Mouse (Mus musculus): ENCODE results near the gene Cox6b2. TPM values are rescaled to one million over a fixed set of nuclear protein-coding genes. Genes with fewer than 3 reads are reported as not detected.

Gene Cox6b2
- polyA plus RNA-seq, 3 experiments from 2014 or later: 0.86 to 1.4 TPM; not detected in 1

DNA sequence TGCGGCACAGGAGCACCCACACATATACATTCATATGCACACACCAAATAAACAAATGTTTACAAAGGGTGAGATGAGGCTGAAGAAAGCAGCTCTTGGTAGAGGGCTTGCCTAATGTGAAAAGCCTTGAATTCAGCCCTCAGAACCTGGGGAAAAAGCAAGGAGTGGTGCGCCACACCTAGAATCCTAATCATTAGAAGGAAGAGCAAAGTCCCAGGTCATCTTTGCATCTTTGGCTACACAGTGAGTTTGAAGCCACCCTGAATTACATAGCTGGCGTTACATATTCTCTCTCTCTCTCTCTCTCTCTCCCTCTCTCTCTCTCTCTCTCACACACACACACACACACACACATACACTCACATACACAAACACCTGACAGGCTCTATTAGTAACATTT, 33.6 kb downstream of the Cox6b2 start:
- ATAC-seq: no peak

GRCm38 (mm10) chr7:4716955-4717354, 35.9 kb downstream of the Cox6b2 start:
- no peak for ATAC-seq

DNA sequence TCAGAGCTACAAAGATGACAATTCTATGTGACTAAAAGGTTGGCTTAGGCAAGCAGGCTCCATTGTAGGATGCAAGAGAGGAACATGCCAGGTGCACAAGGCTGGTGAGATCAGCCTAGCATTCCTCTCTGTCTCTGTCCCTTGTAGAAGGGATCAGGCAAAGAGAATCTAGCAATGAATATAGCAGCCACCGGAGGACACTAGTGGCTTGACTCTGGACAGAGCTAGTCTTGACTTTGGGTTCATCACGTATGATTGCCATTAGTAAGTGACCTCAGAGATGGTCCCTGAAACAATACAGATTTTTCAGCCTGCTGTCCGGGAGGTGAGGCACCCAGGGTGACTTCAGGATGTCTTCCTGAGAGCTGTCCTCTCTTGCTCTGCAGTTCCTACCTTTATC, 40.3 kb downstream of the Cox6b2 start:
- no peak for ATAC-seq

DNA sequence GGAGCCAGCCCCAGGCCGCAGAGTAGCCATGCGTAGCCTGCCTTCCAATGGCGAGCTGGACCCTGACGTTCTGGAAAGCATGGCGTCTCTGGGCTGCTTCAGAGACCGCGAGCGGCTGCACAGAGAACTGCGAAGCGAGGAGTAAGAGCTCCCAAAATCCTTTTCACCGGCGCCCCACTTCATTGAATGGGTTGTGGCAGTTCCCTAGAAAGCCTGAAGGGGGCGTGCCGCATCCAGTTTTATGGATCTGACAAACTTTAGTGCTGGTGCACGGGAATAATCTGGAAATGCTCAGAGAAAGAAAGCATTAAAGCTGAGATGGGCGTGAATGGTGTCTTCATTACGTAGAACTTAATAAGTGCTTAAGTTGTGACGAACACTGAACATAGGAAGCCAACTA, 47.8 kb downstream of the Cox6b2 start:
- no peak for ATAC-seq

- no peak for ATAC-seq
Observed at GRCm38 (mm10) chr7:4703195-4703594, 49.7 kb downstream of the Cox6b2 start.

GRCm38 (mm10) chr7:4702334-4702733, 50.6 kb downstream of the Cox6b2 start:
- no peak for ATAC-seq

Other genes starting within 250 kb of the Cox6b2 start
- 1 to 10 TPM; 6.4 to 8.0 (median 6.9) TPM for gene Tnnt1, start 236.7 kb downstream of the Cox6b2 start, polyA plus RNA-seq (2017; shearing (Covaris generic))
- 1 to 10 TPM in 2 of 3 experiments, under 1 TPM in 1; 0.48 to 3.4 (median 1.4) TPM for gene Tnni3, start 228.9 kb downstream of the Cox6b2 start, polyA plus RNA-seq (2017; shearing (Covaris generic))
- gene Dnaaf3, start 220.6 kb downstream of the Cox6b2 start, polyA plus RNA-seq (2017; shearing (Covaris generic)): 1 to 10 TPM; 1.3 to 2.1 (median 1.3) TPM
- gene Syt5, start 205.6 kb downstream of the Cox6b2 start, polyA plus RNA-seq (2017; shearing (Covaris generic)): under 1 TPM in 1 of 3 experiments, not detected in 2; 0.83 TPM
- gene Ptprh, start 149.1 kb downstream of the Cox6b2 start, polyA plus RNA-seq (2017; shearing (Covaris generic)): not detected
- gene Tmem86b, start 121.7 kb downstream of the Cox6b2 start, polyA plus RNA-seq (2017; shearing (Covaris generic)): 1 to 10 TPM; 3.1 to 4.1 (median 4.0) TPM
- 10 to 100 TPM in 1 of 3 experiments, 1 to 10 TPM in 2; 7.7 to 13.6 (median 9.7) TPM for gene Ppp6r1, start 94.1 kb downstream of the Cox6b2 start, polyA plus RNA-seq (2017; shearing (Covaris generic))
- gene Hspbp1, start 68.0 kb downstream of the Cox6b2 start, polyA plus RNA-seq (2017; shearing (Covaris generic)): 10 to 100 TPM; 41.5 to 52.0 (median 46.5) TPM
- gene Brsk1, start 62.5 kb downstream of the Cox6b2 start, polyA plus RNA-seq (2017; shearing (Covaris generic)): under 1 TPM in 1 of 3 experiments, not detected in 2; 0.62 TPM
- not detected for gene Tmem150b, start 27.8 kb downstream of the Cox6b2 start, polyA plus RNA-seq (2017; shearing (Covaris generic))
- gene Kmt5c, start 13.0 kb downstream of the Cox6b2 start, polyA plus RNA-seq (2017; shearing (Covaris generic)): 10 to 100 TPM; 22.6 to 25.7 (median 24.9) TPM
- not detected for gene Fam71e2, start 18.2 kb upstream of the Cox6b2 start, polyA plus RNA-seq (2017; shearing (Covaris generic))
- gene Il11, start 29.8 kb upstream of the Cox6b2 start, polyA plus RNA-seq (2017; shearing (Covaris generic)): not detected
- gene Tmem190, start 29.8 kb upstream of the Cox6b2 start, polyA plus RNA-seq (2017; shearing (Covaris generic)): not detected
- gene Tmem238, start 36.6 kb upstream of the Cox6b2 start, polyA plus RNA-seq (2017; shearing (Covaris generic)): under 1 TPM in 1 of 3 experiments, not detected in 2; 0.90 TPM
- 100 to 1,000 TPM; 324 to 638 (median 419) TPM for gene Rpl28, start 39.8 kb upstream of the Cox6b2 start, polyA plus RNA-seq (2017; shearing (Covaris generic))
- gene Ube2s, start 59.5 kb upstream of the Cox6b2 start, polyA plus RNA-seq (2017; shearing (Covaris generic)): 10 to 100 TPM; 13.2 to 64.5 (median 31.1) TPM
- gene Shisa7, start 91.6 kb upstream of the Cox6b2 start, polyA plus RNA-seq (2017; shearing (Covaris generic)): not detected
- 10 to 100 TPM; 26.6 to 36.5 (median 34.4) TPM for gene Isoc2b, start 117.2 kb upstream of the Cox6b2 start, polyA plus RNA-seq (2017; shearing (Covaris generic))
- gene Isoc2a, start 124.1 kb upstream of the Cox6b2 start, polyA plus RNA-seq (2017; shearing (Covaris generic)): under 1 TPM; 0.58 to 0.92 (median 0.70) TPM
- not detected for gene Gm36210, start 153.4 kb upstream of the Cox6b2 start, polyA plus RNA-seq (2017; shearing (Covaris generic))
- 1 to 10 TPM in 2 of 3 experiments, under 1 TPM in 1; 0.93 to 1.8 (median 1.6) TPM for gene Zfp628, start 162.1 kb upstream of the Cox6b2 start, polyA plus RNA-seq (2017; shearing (Covaris generic))
- under 1 TPM in 2 of 3 experiments, not detected in 1; 0.34 to 0.44 TPM for gene Nat14, start 168.9 kb upstream of the Cox6b2 start, polyA plus RNA-seq (2017; shearing (Covaris generic))
- gene Ssc5d, start 172.7 kb upstream of the Cox6b2 start, polyA plus RNA-seq (2017; shearing (Covaris generic)): not detected
- 1 to 10 TPM in 2 of 3 experiments, not detected in 1; 1.2 to 2.0 TPM for gene Sbk2, start 211.3 kb upstream of the Cox6b2 start, polyA plus RNA-seq (2017; shearing (Covaris generic))
- not detected for gene Sbk3, start 218.1 kb upstream of the Cox6b2 start, polyA plus RNA-seq (2017; shearing (Covaris generic))
- gene Zfp579, start 243.1 kb upstream of the Cox6b2 start, polyA plus RNA-seq (2017; shearing (Covaris generic)): 1 to 10 TPM; 4.3 to 6.0 (median 5.1) TPM